Mouse (Mus musculus): ENCODE measurements at regions not wholly inside any gene's neighbourhood (a gene's known extent, or its start where the extent isn't known, plus 50 kb on each side); places are given as distances from the start of the nearest gene placed in this dataset.

DNA sequence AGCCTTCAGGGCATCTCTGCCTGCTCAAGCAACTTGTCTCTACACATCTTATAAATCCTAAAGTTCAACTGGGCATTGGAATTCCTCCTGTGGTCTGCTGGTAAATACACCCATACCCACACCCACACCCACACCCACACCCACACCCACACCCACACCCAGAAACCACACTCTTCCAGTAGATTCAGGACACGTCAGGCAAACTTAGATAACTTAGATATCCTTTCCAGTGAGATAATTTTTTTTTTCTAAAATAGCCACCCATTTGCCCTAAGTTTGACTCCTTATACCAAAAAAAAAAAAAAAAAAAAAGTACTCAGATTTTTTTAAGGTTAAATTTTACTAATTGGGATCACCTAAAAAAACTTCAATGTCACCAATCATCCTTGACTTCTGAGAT lies 224.5 kb upstream of the Zpld1 start:
- no peak for ATAC-seq
- no peak overlapping the region for H3K27ac ChIP-seq (ENCODE audit: low read depth, low read length)
- no peaks in the 10 kb centered on the region for H3K27me3 ChIP-seq (replicated peaks; ENCODE audit: control insufficient read depth, insufficient read depth, low read length)
- no peak overlapping the region for H3K4me2 ChIP-seq (ENCODE audit: low read length)
- no peak overlapping the region for H3K4me3 ChIP-seq (ENCODE audit: low read length)
- no peak overlapping the region for H3K9ac ChIP-seq (ENCODE audit: low read depth, low read length)
- no peaks in the 10 kb centered on the region for H3K4me1 ChIP-seq (ENCODE audit: control insufficient read depth, insufficient read depth, low read depth, low read length)
- no peaks in the 10 kb centered on the region for H3K9me3 ChIP-seq (ENCODE audit: control insufficient read depth, low read length)
- 85% methylated on average over 1 of the region's 1 CpGs for WGBS
- no peaks in the 10 kb centered on the region for H3K36me3 ChIP-seq (ENCODE audit: control insufficient read depth, insufficient read depth, low read length)

DNA sequence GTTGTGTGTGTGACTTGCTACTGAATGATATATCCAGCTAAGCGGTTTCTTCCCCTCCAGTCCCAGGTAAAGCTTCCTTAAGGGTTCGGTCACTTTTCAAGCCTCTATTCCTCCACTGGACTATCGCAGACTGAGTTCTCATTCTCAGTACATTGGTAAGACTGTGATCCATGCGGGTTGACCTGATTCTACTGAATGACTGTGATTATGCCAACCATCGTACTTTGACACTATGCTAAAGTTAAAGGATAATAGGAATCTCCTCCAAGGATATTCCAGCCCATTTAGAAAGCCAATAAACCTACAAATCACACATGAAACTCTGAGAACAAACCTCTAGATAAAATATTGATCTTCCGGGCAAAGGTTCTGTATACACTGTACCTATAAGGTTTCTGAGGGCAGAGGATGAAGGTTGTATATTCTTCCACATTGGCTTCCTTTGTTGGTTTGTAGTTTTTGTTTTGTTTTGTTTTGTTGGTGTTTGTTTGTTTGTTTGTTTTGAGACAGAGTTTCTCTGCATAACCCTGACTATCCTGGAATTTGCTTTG lies 223.7 kb upstream of the Zpld1 start:
- no peaks in the 10 kb centered on the region for H3K36me3 ChIP-seq (ENCODE audit: control insufficient read depth, insufficient read depth, low read length)
- WGBS: 95% methylated on average over 6 of the region's 6 CpGs
- H3K4me2 ChIP-seq (ENCODE audit: low read length): no peak overlapping the region
- no peaks in the 10 kb centered on the region for H3K27me3 ChIP-seq (replicated peaks; ENCODE audit: control insufficient read depth, insufficient read depth, low read length)
- H3K27ac ChIP-seq (ENCODE audit: low read depth, low read length): no peak overlapping the region
- H3K9ac ChIP-seq (ENCODE audit: low read depth, low read length): no peak overlapping the region
- no peak overlapping the region for H3K4me3 ChIP-seq (ENCODE audit: low read length)
- no peaks in the 10 kb centered on the region for H3K4me1 ChIP-seq (ENCODE audit: control insufficient read depth, insufficient read depth, low read depth, low read length)
- H3K9me3 ChIP-seq (ENCODE audit: control insufficient read depth, low read length): no peaks in the 10 kb centered on the region
- ATAC-seq: no peak

DNA sequence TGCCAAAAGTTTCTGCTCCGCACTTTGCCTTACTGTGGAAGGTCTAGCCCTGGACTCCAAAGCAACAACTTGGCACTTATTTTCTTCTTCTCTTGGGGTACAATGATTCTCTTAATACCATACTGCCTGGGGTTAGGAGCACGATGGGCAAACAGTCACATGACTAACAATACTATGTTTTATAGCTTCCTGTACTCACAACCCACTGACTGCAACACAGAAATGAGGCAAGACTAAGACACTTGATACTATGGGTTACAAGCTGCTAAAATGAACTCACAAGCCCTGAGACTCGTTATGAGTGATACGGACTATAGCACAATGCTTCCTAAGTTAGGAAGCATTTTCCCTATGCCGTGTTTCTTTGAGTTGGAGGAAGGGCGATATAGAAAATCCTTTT lies 222.3 kb upstream of the Zpld1 start:
- Histone ChIP-seq H3K4me1 (ENCODE audit: control insufficient read depth, insufficient read depth, low read depth, low read length) (peaks cover under 1% of the 10 kb centered on the region; the same call in 1 of the 2 replicates), H3K4me3 (ENCODE audit: low read length) (no peak overlapping the region), H3K27me3 (replicated peaks; ENCODE audit: control insufficient read depth, insufficient read depth, low read length) (no peaks in the 10 kb centered on the region), H3K4me2 (ENCODE audit: low read length) (no peak overlapping the region), H3K36me3 (ENCODE audit: control insufficient read depth, insufficient read depth, low read length) (no peaks in the 10 kb centered on the region), H3K9ac (ENCODE audit: low read depth, low read length) (no peak overlapping the region), H3K9me3 (ENCODE audit: control insufficient read depth, low read length) (no peaks in the 10 kb centered on the region), H3K27ac (ENCODE audit: low read depth, low read length) (no peak overlapping the region)
- 94% methylated on average over 6 of the region's 6 CpGs for WGBS
- ATAC-seq: no peak

GRCm38 (mm10) chr16:55519646-55520045 lies 221.9 kb upstream of the Zpld1 start:
- Histone ChIP-seq H3K36me3 (ENCODE audit: control insufficient read depth, insufficient read depth, low read length) (no peaks in the 10 kb centered on the region), H3K4me3 (ENCODE audit: low read length) (no peak overlapping the region)

DNA sequence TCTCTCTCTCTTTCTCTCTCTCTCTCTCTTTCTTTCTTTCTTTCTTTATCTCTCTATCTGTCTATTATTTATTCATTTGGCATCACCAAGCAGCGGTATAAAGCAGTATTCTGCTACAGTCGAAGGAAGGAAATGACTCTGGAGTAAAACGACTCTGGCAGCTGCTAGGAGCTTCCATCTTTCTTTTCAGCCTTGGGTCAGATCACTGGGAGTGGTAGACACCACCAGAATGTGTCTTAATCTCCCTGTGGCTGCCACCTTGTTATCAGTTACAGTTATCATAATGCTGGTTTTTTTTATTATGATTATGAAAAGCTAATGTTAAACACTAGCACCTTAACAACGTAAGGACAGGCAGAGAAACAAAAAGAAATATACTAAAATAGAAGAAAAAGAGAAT lies 219.2 kb upstream of the Zpld1 start:
- 88% methylated on average over 4 of the region's 4 CpGs for WGBS
- no peak for ATAC-seq
- H3K9ac ChIP-seq (ENCODE audit: low read depth, low read length): no peak overlapping the region

More at GRCm38 (mm10) chr16:55519646-55520045, 221.9 kb upstream of the Zpld1 start:
- Histone ChIP-seq H3K4me2 (ENCODE audit: low read length) (no peak overlapping the region), H3K9me3 (ENCODE audit: control insufficient read depth, low read length) (no peaks in the 10 kb centered on the region), H3K27ac (ENCODE audit: low read depth, low read length) (no peak overlapping the region), H3K27me3 (replicated peaks; ENCODE audit: control insufficient read depth, insufficient read depth, low read length) (no peaks in the 10 kb centered on the region), H3K9ac (ENCODE audit: low read depth, low read length) (no peak overlapping the region), H3K4me1 (ENCODE audit: control insufficient read depth, insufficient read depth, low read depth, low read length) (peaks cover 3% of the 10 kb centered on the region; the same call in 1 of the 2 replicates)
- ATAC-seq: peak; percentile 61; the same call in 1 of the 2 replicates
- 84% methylated on average over 1 of the region's 1 CpGs for WGBS

GRCm38 (mm10) chr16:55515228-55515696 lies 217.5 kb upstream of the Zpld1 start:
- WGBS: 11% methylated on average over 16 of the region's 16 CpGs
- Histone ChIP-seq H3K27ac (ENCODE audit: low read depth, low read length) (no peak overlapping the region), H3K27me3 (replicated peaks; ENCODE audit: control insufficient read depth, insufficient read depth, low read length) (no peaks in the 10 kb centered on the region)

More for the DNA sequence above, 219.2 kb upstream of the Zpld1 start:
- Histone ChIP-seq H3K27me3 (replicated peaks; ENCODE audit: control insufficient read depth, insufficient read depth, low read length) (no peaks in the 10 kb centered on the region), H3K27ac (ENCODE audit: low read depth, low read length) (no peak overlapping the region), H3K4me2 (ENCODE audit: low read length) (no peak overlapping the region), H3K4me3 (ENCODE audit: low read length) (no peak overlapping the region), H3K9me3 (ENCODE audit: control insufficient read depth, low read length) (no peaks in the 10 kb centered on the region), H3K4me1 (ENCODE audit: control insufficient read depth, insufficient read depth, low read depth, low read length) (peaks cover 3% of the 10 kb centered on the region; the same call in 1 of the 2 replicates), H3K36me3 (ENCODE audit: control insufficient read depth, insufficient read depth, low read length) (no peaks in the 10 kb centered on the region)

GRCm38 (mm10) chr16:55514448-55515200 lies 216.8 kb upstream of the Zpld1 start:
- no peaks in the 10 kb centered on the region for H3K9me3 ChIP-seq (ENCODE audit: control insufficient read depth, low read length)
- peak overlapping the region; percentile 52 for H3K9ac ChIP-seq (ENCODE audit: low read depth, low read length)
- H3K27ac ChIP-seq (ENCODE audit: low read depth, low read length): no peak overlapping the region
- no peaks in the 10 kb centered on the region for H3K36me3 ChIP-seq (ENCODE audit: control insufficient read depth, insufficient read depth, low read length)
- peaks cover 3% of the 10 kb centered on the region; the same call in 1 of the 2 replicates for H3K4me1 ChIP-seq (ENCODE audit: control insufficient read depth, insufficient read depth, low read depth, low read length)
- 49% methylated on average over 6 of the region's 6 CpGs for WGBS
- peak overlapping the region; percentile 67 for H3K4me2 ChIP-seq (ENCODE audit: low read length)
- peak; percentile 17; the same call in 1 of the 2 replicates for ATAC-seq
- H3K27me3 ChIP-seq (replicated peaks; ENCODE audit: control insufficient read depth, insufficient read depth, low read length): no peaks in the 10 kb centered on the region
- peak overlapping the region; percentile 33 for H3K4me3 ChIP-seq (ENCODE audit: low read length)

More at GRCm38 (mm10) chr16:55515228-55515696, 217.5 kb upstream of the Zpld1 start:
- H3K4me2 ChIP-seq (ENCODE audit: low read length): peak overlapping the region; percentile 67
- H3K4me3 ChIP-seq (ENCODE audit: low read length): peak overlapping the region; percentile 33
- no peaks in the 10 kb centered on the region for H3K36me3 ChIP-seq (ENCODE audit: control insufficient read depth, insufficient read depth, low read length)
- ATAC-seq: peak; percentile 78
- peaks cover 3% of the 10 kb centered on the region; the same call in 1 of the 2 replicates for H3K4me1 ChIP-seq (ENCODE audit: control insufficient read depth, insufficient read depth, low read depth, low read length)
- H3K9ac ChIP-seq (ENCODE audit: low read depth, low read length): peak overlapping the region; percentile 52
- H3K9me3 ChIP-seq (ENCODE audit: control insufficient read depth, low read length): no peaks in the 10 kb centered on the region

DNA sequence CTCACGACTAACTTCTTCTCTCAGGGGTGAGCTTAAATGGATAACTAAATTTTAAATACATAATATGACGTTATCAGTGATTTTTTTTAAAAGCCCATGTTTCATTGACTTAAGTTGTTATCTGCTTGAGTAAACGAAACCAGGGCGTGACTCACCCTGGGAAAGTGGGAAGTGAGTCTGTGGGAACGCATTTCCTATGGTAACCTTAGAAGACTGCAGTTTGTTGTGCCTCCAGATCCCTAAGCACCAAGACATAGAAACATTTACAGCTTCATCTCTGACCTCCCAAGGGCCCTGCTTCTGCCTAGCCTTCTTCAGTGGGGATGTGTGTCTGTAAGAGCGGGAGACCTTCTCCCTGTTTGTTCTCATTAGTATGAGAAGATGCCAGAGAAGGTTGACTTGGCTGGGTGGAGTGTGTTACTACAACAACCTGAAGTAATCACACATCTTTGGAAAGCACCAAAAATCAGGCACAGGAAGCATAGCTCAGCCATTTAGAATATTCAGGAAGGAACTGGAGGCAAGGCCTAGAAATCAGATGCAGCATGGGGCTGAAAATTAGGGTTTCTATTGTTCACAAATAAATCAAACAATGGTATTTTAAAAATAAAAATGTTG lies 207.1 kb upstream of the Zpld1 start:
- WGBS: 77% methylated on average over 6 of the region's 6 CpGs
- Histone ChIP-seq H3K27me3 (replicated peaks; ENCODE audit: control insufficient read depth, insufficient read depth, low read length) (no peaks in the 10 kb centered on the region), H3K27ac (ENCODE audit: low read depth, low read length) (no peak overlapping the region), H3K4me1 (ENCODE audit: control insufficient read depth, insufficient read depth, low read depth, low read length) (no peaks in the 10 kb centered on the region), H3K4me3 (ENCODE audit: low read length) (no peak overlapping the region), H3K4me2 (ENCODE audit: low read length) (no peak overlapping the region), H3K9ac (ENCODE audit: low read depth, low read length) (no peak overlapping the region), H3K36me3 (ENCODE audit: control insufficient read depth, insufficient read depth, low read length) (no peaks in the 10 kb centered on the region), H3K9me3 (ENCODE audit: control insufficient read depth, low read length) (no peaks in the 10 kb centered on the region)
- ATAC-seq: no peak

DNA sequence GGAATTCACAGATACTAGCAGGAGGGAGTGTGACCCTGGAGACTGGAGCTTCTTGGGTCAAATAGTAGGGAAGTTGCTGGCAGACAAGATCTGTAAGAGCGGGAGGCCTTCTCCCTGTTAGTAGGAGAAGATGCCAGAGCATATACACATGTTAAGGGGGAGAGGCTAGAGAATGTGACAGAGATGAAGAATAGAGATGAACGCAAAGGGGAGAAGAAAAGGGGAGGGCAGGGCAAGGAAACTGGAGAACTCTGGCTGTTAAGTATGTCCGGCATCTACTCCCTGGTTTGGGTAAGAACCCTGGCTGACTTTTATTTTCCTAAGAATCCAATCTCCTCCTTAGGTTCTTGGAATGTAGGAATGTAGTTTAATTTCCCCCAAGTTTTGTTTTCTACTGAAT lies 206.5 kb upstream of the Zpld1 start:
- no peak for ATAC-seq
- Histone ChIP-seq H3K27me3 (replicated peaks; ENCODE audit: control insufficient read depth, insufficient read depth, low read length) (no peaks in the 10 kb centered on the region), H3K9me3 (ENCODE audit: control insufficient read depth, low read length) (no peaks in the 10 kb centered on the region), H3K9ac (ENCODE audit: low read depth, low read length) (no peak overlapping the region), H3K4me1 (ENCODE audit: control insufficient read depth, insufficient read depth, low read depth, low read length) (no peaks in the 10 kb centered on the region), H3K27ac (ENCODE audit: low read depth, low read length) (no peak overlapping the region), H3K4me3 (ENCODE audit: low read length) (no peak overlapping the region), H3K4me2 (ENCODE audit: low read length) (no peak overlapping the region), H3K36me3 (ENCODE audit: control insufficient read depth, insufficient read depth, low read length) (no peaks in the 10 kb centered on the region)
- 90% methylated on average over 3 of the region's 3 CpGs for WGBS

All from hindbrain, embryonic 16.5 days (tissue).